8 mouse cellular contexts compared by ENCODE assay signal in the genomic region with DNA sequence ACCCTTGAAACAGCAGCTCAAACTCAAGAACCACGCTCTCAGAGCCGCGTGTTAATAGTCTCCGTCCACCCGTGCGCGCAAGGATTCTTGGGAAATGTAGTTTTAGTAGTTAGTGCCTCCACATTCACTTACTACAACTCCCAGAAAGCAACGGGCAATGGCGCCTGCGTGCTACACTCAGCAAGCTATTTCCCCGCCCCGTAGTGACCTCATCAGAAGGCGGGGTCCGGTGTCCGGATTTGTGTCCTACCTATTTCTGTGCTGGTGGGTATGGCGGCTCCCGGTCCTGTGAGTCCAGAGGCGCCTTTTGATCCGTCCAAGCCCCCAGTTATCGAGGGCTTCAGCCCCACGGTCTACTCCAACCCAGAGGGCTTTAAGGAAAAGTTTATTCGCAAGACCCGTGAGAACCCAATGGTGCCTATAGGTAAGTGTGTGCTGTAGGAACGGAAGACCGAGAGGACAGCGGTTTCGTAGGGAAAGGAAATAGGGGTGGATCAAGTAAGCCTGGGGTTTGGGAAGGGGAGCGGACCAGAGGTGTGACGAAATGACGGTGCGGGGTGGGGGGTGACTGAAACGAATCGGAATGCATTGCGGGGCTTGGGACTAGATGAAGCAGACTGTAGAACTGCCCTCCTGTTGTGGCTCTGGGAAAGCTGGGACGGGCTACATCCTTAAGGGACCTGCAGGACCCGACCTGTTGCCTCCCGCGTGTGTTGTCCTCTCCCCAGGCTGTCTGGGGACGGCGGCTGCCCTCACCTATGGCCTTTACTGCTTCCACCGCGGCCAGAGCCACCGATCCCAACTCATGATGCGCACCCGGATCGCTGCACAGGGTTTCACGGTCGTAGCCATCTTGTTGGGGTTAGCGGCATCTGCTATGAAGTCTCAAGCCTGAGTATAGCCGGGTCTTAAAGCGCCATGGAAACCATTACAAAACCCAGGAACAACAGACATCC. TPM values are rescaled to one million over a fixed set of nuclear protein-coding genes. Genes with fewer than 3 reads are reported as not detected.
DNase-seq lines count a peak whose midpoint lies in the region; ATAC-seq and TF ChIP-seq lines count a peak whose summit lies in the region.

A gene (minus strand): TSS at position 95 of the 956 bp plus-strand sequence.
A gene (plus strand): TSS at position 212 of the 956 bp plus-strand sequence.

- H3K36me3 ChIP-seq in ES-E14 (ENCODE audit: control insufficient read depth, insufficient read depth, low read length, poor library complexity, severe bottlenecking): peaks cover 19% of the 10 kb centered on the region
- H3K36me3 ChIP-seq in forebrain, embryonic 15.5 days: peaks cover 15% of the 10 kb centered on the region

- in situ Hi-C loops in ES-E14 (cut with MboI; ENCODE audit: low sequenced_read_pairs in 2 of 2, unreplicated experiment in 2 of 2): no loop called here

- peak; percentile 42; the same call in 1 of the 2 replicates for TF ChIP-seq POLR2A in lung, adult 2 months (IDR thresholded peaks at IDR 0.05; ENCODE audit: borderline replicate concordance, extremely low read depth, low read depth, low read length)

- peak; percentile 98 for ATAC-seq in forebrain, embryonic 15.5 days (replicated peaks)
- ATAC-seq in neutrophil, adult 5-6 weeks (ENCODE audit: extremely low read depth, insufficient number of reproducible peaks, low FRiP score, poor library complexity, severe bottlenecking): peak; percentile 99

- H3K4me1 ChIP-seq in ES-E14 (ENCODE audit: control insufficient read depth in 2 of 2, insufficient read depth in 2 of 2, low read length in 2 of 2, poor library complexity in 1 of 2): peaks cover 0 to 2% of the 10 kb centered on the region in 2 experiments; a peak in 1 of 4 replicates
- peaks cover 32% of the 10 kb centered on the region for H3K4me1 ChIP-seq in forebrain, embryonic 15.5 days
- H3K4me1 ChIP-seq in lung, adult 2 months (ENCODE audit: control insufficient read depth, insufficient read depth, low read length): no peaks in the 10 kb centered on the region; the same call in 1 of the 2 replicates

- under 1% methylated on average over 51 of the region's 51 CpGs for WGBS in forebrain, embryonic 15.5 days
- WGBS in lung, adult 2 months: under 1% methylated on average over 51 of the region's 51 CpGs

- H3K27me3 ChIP-seq in forebrain, embryonic 15.5 days: no peaks in the 10 kb centered on the region

- H3K4me2 ChIP-seq in forebrain, embryonic 15.5 days (replicated peaks): peak within 1 kb of the TSS; percentile 82

- H3K27ac ChIP-seq in ES-E14 (ENCODE audit: insufficient read depth, low read depth, low read length, poor library complexity, severe bottlenecking): peak within 1 kb of the TSS; percentile 75
- H3K27ac ChIP-seq in forebrain, embryonic 15.5 days (replicated peaks): peak within 1 kb of the TSS; percentile 91

- DNase-seq in ES-E14 (ENCODE audit: low read depth, low spot score): peak; percentile 99
- DNase-seq in cerebellum, adult 11-12 months: peak; percentile 98
- DNase-seq in heart, postnatal 25 days (ENCODE audit: low spot score): peak; percentile 94
- peak; percentile 96 to 99 for DNase-seq in layer of hippocampus, adult 18-20 months (ENCODE audit: low spot score in 2 of 2)
- DNase-seq in lung, adult 2 months: peak; percentile 96
- peak; percentile 92 to 95 for DNase-seq in thymus, adult 18-20 months

- H3K9ac ChIP-seq in ES-E14 (ENCODE audit: insufficient read depth, low read depth, low read length, poor library complexity, severe bottlenecking): peak within 1 kb of the TSS; percentile 94
- peak within 1 kb of the TSS; percentile 92 for H3K9ac ChIP-seq in forebrain, embryonic 15.5 days (replicated peaks)

- H3K9me3 ChIP-seq in ES-E14 (ENCODE audit: control insufficient read depth, insufficient read depth, low read depth, low read length): no peaks in the 10 kb centered on the region
- no peaks in the 10 kb centered on the region for H3K9me3 ChIP-seq in forebrain, embryonic 15.5 days

- no peak for TF ChIP-seq CTCF in lung, adult 2 months (IDR thresholded peaks at IDR 0.05; ENCODE audit: insufficient read depth, low read length)

- intact Hi-C loops in heart, postnatal 25 days (cut with DNase I): loop anchor here (2.0 kb wide), 3 partner anchors 17 to 31 kb away; a partner anchor contains a TSS

- H3K4me3 ChIP-seq in ES-E14 (ENCODE audit: insufficient read depth in 1 of 2, low read depth in 1 of 2, low read length in 2 of 2, poor library complexity in 1 of 2, severe bottlenecking in 1 of 2): peak within 1 kb of the TSS; percentile 82 to 89
- H3K4me3 ChIP-seq in forebrain, embryonic 15.5 days: peak within 1 kb of the TSS; percentile 96
- H3K4me3 ChIP-seq in lung, adult 2 months (replicated peaks; ENCODE audit: extremely low read depth, low read depth, low read length): peak within 1 kb of the TSS; percentile 89

TF ChIP-seq in ES-E14, 5 proteins besides CTCF, POLR2A, EP300 and RAD21:
- TF ChIP-seq MAFK (IDR thresholded peaks at IDR 0.05; ENCODE audit: insufficient read depth, low read depth, low read length) (no peak), CHD2 (IDR thresholded peaks at IDR 0.05; ENCODE audit: low read depth, low read length) (peak; percentile 50), HCFC1 (IDR thresholded peaks at IDR 0.05; ENCODE audit: borderline replicate concordance, insufficient read depth, low read length) (peak; percentile 92)
TF ChIP-seq in ES-E14: peak in this region for 2.

RNA-seq across cellular contexts. Expression of the first gene that starts in this region (rescaled TPM):
- 53.2 and 65.5 TPM in 2 replicates for total RNA-seq in ES-E14 (2012; rRNA removed)
- 57.8 and 61.8 TPM in 2 replicates for polyA plus RNA-seq in forebrain, embryonic 15.5 days (2015; fragmentation: Nextera tagmentation; extraction: Ambion mirVana)
- total RNA-seq in heart, postnatal 25 days (2021): 10 to 100 TPM; 15.2 to 15.6 TPM
- 10 to 100 TPM; 25.0 to 26.1 TPM for total RNA-seq in layer of hippocampus, adult 18-20 months (2021)
- 4.8 and 9.1 TPM in 2 replicates for polyA plus RNA-seq in lung, adult 2 months (2012; rRNA removed)
- 9.3 and 18.2 TPM in 2 replicates for total RNA-seq in neutrophil, adult 5-6 weeks (2017)

RNA-seq across cellular contexts. Expression of the second gene that starts in this region (rescaled TPM):
- 108 and 156 TPM in 2 replicates for total RNA-seq in ES-E14 (2012; rRNA removed)
- polyA plus RNA-seq in forebrain, embryonic 15.5 days (2015; fragmentation: Nextera tagmentation; extraction: Ambion mirVana): 211 and 216 TPM in 2 replicates
- total RNA-seq in heart, postnatal 25 days (2021): 100 to 1,000 TPM; 202 to 205 TPM
- total RNA-seq in layer of hippocampus, adult 18-20 months (2021): 100 to 1,000 TPM; 170 to 174 TPM
- 110 and 112 TPM in 2 replicates for polyA plus RNA-seq in lung, adult 2 months (2012; rRNA removed)
- total RNA-seq in neutrophil, adult 5-6 weeks (2017): 36.0 and 37.1 TPM in 2 replicates

Comparison
In these comparisons a context has a peak if more than half of its experiments do, and no peak if none do; other contexts are left out.
1. Peak in every context shown above with its lines: DNase-seq, ATAC-seq, H3K4me3 ChIP-seq and H3K27ac ChIP-seq.